ENCODE assay signal across 12 mouse cellular contexts in genomic region chr13:45786409-45786808, GRCm38 (mm10).
DNase-seq lines count a peak whose midpoint lies in the region; ATAC-seq lines count a peak whose summit lies in the region.
"Had no signal": no experiment of that assay in that cellular context is flagged by ENCODE, and none has a peak within 500 bp of the region (broad histone marks: within the 10 kb centered on the region; RNA-seq: fewer than 3 reads in every experiment).

No protein-coding gene starts in this region.

- DNase-seq in heart, adult 18-20 months: peak; percentile 26 to 52
- no peak for DNase-seq in heart, postnatal 14 days
- DNase-seq in 416B (ENCODE audit: low read depth): peak; percentile 44
- DNase-seq in ES-CJ7 (ENCODE audit: low read depth, low spot score): peak; percentile 4
- DNase-seq in layer of hippocampus, postnatal 14 days (ENCODE audit: low spot score in 2 of 2): peak; percentile 19 to 50
- no peak for DNase-seq in kidney, adult 9 months
- DNase-seq: cerebellum, adult 2 months; gastrocnemius, postnatal 36 days; retina, postnatal 1 day; thymus, postnatal 36 days had no signal

- ATAC-seq in erythroblast, adult 5-6 weeks (replicated peaks; ENCODE audit: low FRiP score, poor library complexity, severe bottlenecking): no peak
- ATAC-seq: midbrain, embryonic 16.5 days had no signal

- intact Hi-C loops in heart, postnatal 14 days (cut with DNase I): no loop called here

Comparison
In these comparisons a context has a peak if more than half of its experiments do, and no peak if none do; other contexts are left out.
1. DNase-seq: peak in heart, adult 18-20 months (2 of 2), 416B (single experiment), ES-CJ7 (single experiment) and layer of hippocampus, postnatal 14 days (2 of 2); none in heart, postnatal 14 days (0 of 2) and kidney, adult 9 months (single experiment).